Mouse (Mus musculus) stomach, postnatal 0 days (tissue): ENCODE data around the gene Osbpl8. TPM values are rescaled to one million over a fixed set of nuclear protein-coding genes. Genes with fewer than 3 reads are reported as not detected.
A peak's percentile ranks its signal among the peaks of the same experiment; 100 is the strongest.
"Not testable (repeated sequence)": the region's sequence is repeated elsewhere in the genome, so short reads cannot be mapped to it uniquely, and the experiment has no call there.

Experiments
- ATAC-seq: fragments of 200-750 bp; cut with Nextera tagmentation; 2 replicates; pipeline ENCODE4 v1.8.0; 2017; ENCODE audit not compliant: low FRiP score, low TSS enrichment
- DNase-seq: peaks from one replicate; pipeline ENCODE4 v3.0.0-alpha.2; 2016; ENCODE audit warnings: low spot score
- H3K27ac ChIP-seq: fragments of 300-500 bp; sonication (generic); replicated peaks from 2 replicates; pipeline ENCODE4 v1.5.1; 2014; ENCODE audit warnings: mild to moderate bottlenecking, control low read depth
- H3K27me3 ChIP-seq: fragments of 300-500 bp; sonication (generic); 2 replicates; pipeline ENCODE4 v1.6.1; 2014; ENCODE audit warnings: low read length; ENCODE audit not compliant: control insufficient read depth, insufficient read depth
- H3K36me3 ChIP-seq: fragments of 300-500 bp; sonication (generic); 2 replicates; pipeline ENCODE4 v1.6.1; 2014; ENCODE audit warnings: low read length, mixed read lengths; ENCODE audit not compliant: control insufficient read depth, insufficient read depth
- H3K4me1 ChIP-seq: fragments of 300-500 bp; sonication (generic); replicated peaks from 2 replicates; pipeline ENCODE4 v1.6.1; 2014; ENCODE audit warnings: antibody characterized with exemption; ENCODE audit not compliant: control insufficient read depth, insufficient read depth
- H3K4me2 ChIP-seq: fragments of 300-500 bp; sonication (generic); replicated peaks from 2 replicates; pipeline ENCODE4 v1.6.1; 2014; ENCODE audit warnings: low read depth, mild to moderate bottlenecking, control low read depth, moderate library complexity
- H3K4me3 ChIP-seq: fragments of 300-500 bp; sonication (generic); 2 replicates; pipeline ENCODE4 v1.5.1; 2014; ENCODE audit warnings: low read depth, low read length, control low read depth
- H3K9ac ChIP-seq: fragments of 300-500 bp; sonication (generic); 2 replicates; pipeline ENCODE4 v1.6.1; 2014; ENCODE audit warnings: mild to moderate bottlenecking, low read length, control low read depth, mixed read lengths
- H3K9me3 ChIP-seq: fragments of 300-500 bp; sonication (generic); 2 replicates; pipeline ENCODE4 v1.6.1; 2016; ENCODE audit warnings: low read length; ENCODE audit not compliant: control insufficient read depth
- CTCF ChIP-seq: IDR thresholded peaks from 2 replicates; pipeline ENCODE4 v1.5.1; 2016; ENCODE audit warnings: antibody characterized with exemption, low read depth, mild to moderate bottlenecking, moderate library complexity
- EP300 ChIP-seq: optimal IDR thresholded peaks from 2 replicates; pipeline ENCODE3; 2016; ENCODE audit warnings: antibody characterized with exemption
- WGBS: fragments of 180-500 bp; shearing (Covaris S2); extraction: QIAGEN DNeasy Blood & Tissue Kit; methylation state at CpG from one replicate; pipeline ENCODE4 v1.1.7; 2014; 5-methylcytosine and 5-hydroxymethylcytosine counted together
- polyA plus RNA-seq: library from polyadenylated mRNA; unstranded; fragments of >200 nt; fragmentation: Nextera tagmentation; extraction: Ambion mirVana; gene quantifications from 2 replicates; pipeline ENCODE4 v1.2.1, GENCODE M21; 2015

The Osbpl8 gene
- polyA plus RNA-seq, 1 experiment from 2014 or later, result 5.1 TPM

DNA sequence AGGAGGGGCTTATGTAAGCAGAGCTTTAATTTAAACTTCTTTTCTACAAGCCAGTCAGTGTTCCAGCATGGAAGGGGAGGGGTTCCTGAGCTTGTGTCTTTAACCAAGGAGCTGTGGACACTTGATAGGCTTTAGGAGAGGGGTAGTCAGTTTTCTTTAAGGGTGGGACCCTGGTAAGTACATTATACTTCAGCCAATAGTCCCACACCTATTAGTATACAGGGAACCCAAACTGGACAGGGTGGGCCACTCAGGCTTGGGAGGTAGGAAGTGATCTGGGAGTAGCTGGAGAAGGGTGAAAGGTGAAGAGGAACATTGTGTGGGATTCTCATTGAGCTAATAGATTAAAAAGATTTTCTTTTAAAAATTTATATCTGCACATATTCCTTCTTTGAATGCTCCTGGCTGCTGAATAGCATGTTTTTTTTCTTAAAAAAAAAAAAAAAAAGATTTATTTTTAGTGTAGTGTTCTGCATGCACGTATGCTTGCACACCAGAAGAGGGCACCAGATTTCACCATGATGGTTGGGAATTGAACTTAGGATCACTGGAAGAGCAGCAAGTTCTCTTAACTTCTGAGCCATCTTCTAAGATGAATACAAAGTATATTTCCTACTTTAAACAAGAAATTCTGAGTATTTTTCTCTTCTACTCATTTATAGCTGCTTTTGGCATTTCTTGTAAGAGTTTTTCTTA lies 21.2 kb downstream of the Osbpl8 start:
- no peak for ATAC-seq
- no peak overlapping the region for H3K4me3 ChIP-seq
- 96% methylated on average over 1 of the region's 1 CpGs for WGBS

GRCm38 (mm10) chr10:111189022-111189555 lies 24.5 kb downstream of the Osbpl8 start:
- Histone ChIP-seq H3K4me3 (no peak overlapping the region), H3K27ac (no peak overlapping the region), H3K27me3 (no peaks in the 10 kb centered on the region), H3K36me3 (no peaks in the 10 kb centered on the region), H3K9me3 (no peaks in the 10 kb centered on the region), H3K9ac (no peak overlapping the region), H3K4me1 (no peaks in the 10 kb centered on the region), H3K4me2 (no peak overlapping the region)
- DNase-seq (no peak), ATAC-seq (no peak)
- TF ChIP-seq CTCF (no peak), EP300 (no peak)
- WGBS, result 72% methylated on average over 4 of the region's 4 CpGs

More for the DNA sequence above, 21.2 kb downstream of the Osbpl8 start:
- no peak overlapping the region for H3K4me2 ChIP-seq
- H3K9ac ChIP-seq, result no peak overlapping the region
- no peak for DNase-seq
- TF ChIP-seq CTCF (peak; percentile 41), EP300 (no peak)
- H3K27me3 ChIP-seq, result no peaks in the 10 kb centered on the region
- H3K36me3 ChIP-seq, result no peaks in the 10 kb centered on the region
- no peaks in the 10 kb centered on the region for H3K4me1 ChIP-seq
- no peak overlapping the region for H3K27ac ChIP-seq
- no peaks in the 10 kb centered on the region for H3K9me3 ChIP-seq

GRCm38 (mm10) chr10:111190110-111190795 lies 25.7 kb downstream of the Osbpl8 start:
- Histone ChIP-seq H3K27ac (no peak overlapping the region), H3K36me3 (no peaks in the 10 kb centered on the region), H3K4me1 (no peaks in the 10 kb centered on the region), H3K4me3 (no peak overlapping the region), H3K9ac (no peak overlapping the region), H3K9me3 (no peaks in the 10 kb centered on the region), H3K4me2 (no peak overlapping the region), H3K27me3 (no peaks in the 10 kb centered on the region)
- DNase-seq, result no peak
- TF ChIP-seq CTCF (no peak), EP300 (no peak)
- 86% methylated on average over 6 of the region's 6 CpGs for WGBS
- ATAC-seq, result no peak

DNA sequence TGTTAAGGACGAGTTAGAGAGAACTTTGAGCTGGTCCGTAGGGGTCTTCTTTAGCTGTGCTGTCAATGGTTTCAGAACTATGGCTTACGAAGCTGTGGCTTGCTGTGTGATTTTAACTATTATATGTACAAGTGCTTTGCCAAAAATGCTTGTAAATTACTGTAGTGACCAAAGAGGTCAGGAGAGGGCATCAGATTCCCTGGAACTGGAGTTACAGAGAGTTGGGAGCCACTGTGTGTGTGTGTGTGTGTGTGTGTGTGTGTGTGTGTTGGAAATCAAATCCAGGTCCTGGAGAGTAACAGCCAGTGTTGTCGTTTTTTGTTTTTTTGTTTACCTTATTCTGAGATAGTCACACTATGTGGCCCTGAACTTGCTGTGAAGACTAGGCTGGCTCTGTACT lies 29.0 kb downstream of the Osbpl8 start:
- TF ChIP-seq CTCF (no peak), EP300 (no peak)
- Histone ChIP-seq H3K4me1 (no peaks in the 10 kb centered on the region), H3K9me3 (no peaks in the 10 kb centered on the region), H3K9ac (no peak overlapping the region), H3K36me3 (no peaks in the 10 kb centered on the region), H3K27me3 (no peaks in the 10 kb centered on the region), H3K4me2 (no peak overlapping the region), H3K4me3 (no peak overlapping the region), H3K27ac (no peak overlapping the region)
- DNase-seq (no peak), ATAC-seq (no peak)
- WGBS, result 73% methylated on average over 4 of the region's 4 CpGs

DNA sequence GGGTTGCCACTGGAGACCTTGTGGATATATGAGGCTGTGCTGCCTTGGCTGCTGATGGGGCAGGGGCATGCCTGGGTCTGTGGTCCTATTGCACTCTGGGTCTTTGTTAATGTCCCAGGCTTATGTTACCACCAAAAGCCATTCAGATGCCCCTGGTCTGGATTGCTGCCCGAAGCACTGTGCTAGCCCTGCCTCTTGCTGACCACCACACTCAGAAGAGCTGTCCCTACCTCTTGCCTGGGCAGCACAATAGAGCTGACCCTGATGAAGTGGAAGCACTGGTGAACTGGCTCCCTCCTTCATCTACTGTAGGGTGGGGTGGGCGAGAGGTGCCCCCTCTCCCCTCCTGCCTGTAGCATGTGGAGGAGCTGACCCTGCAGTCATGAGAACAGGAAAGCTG lies 31.6 kb downstream of the Osbpl8 start:
- no peaks in the 10 kb centered on the region for H3K27me3 ChIP-seq
- WGBS, result 90% methylated on average over 2 of the region's 2 CpGs
- no peak overlapping the region for H3K4me2 ChIP-seq
- H3K4me1 ChIP-seq, result no peaks in the 10 kb centered on the region
- TF ChIP-seq CTCF (no peak), EP300 (no peak)
- no peak overlapping the region for H3K27ac ChIP-seq
- H3K36me3 ChIP-seq, result no peaks in the 10 kb centered on the region
- H3K4me3 ChIP-seq, result no peak overlapping the region
- ATAC-seq, result no peak
- H3K9ac ChIP-seq, result no peak overlapping the region
- DNase-seq, result no peak
- H3K9me3 ChIP-seq, result no peaks in the 10 kb centered on the region

DNA sequence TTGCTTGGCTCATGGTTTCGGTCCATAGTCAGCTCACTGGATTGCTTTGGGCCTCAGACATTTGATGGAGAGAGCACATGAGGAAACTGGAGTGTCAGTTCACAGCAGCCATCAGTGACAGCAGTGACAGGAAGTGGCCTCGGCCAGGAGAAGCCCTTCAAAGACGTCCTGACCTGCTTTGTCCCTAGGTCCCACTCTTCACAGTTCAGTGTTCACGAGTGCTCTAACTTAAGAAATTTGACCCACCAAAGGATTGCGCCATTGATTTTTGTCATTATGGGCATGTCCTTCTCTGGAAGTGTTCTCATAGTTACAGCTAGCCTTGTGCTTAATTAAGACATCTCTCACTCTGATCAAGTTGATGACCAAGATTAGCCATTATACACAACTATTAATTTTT lies 34.2 kb downstream of the Osbpl8 start:
- DNase-seq, H3K9me3 ChIP-seq, H3K4me3 ChIP-seq, H3K4me1 ChIP-seq, H3K27ac ChIP-seq, H3K9ac ChIP-seq, H3K4me2 ChIP-seq, H3K36me3 ChIP-seq, ATAC-seq, H3K27me3 ChIP-seq: not testable (repeated sequence)
- 77% methylated on average over 3 of the region's 5 CpGs for WGBS
